Mouse (Mus musculus) limb, embryonic 10.5 days (tissue): ENCODE data around the gene Tor4a. TPM values are rescaled to one million over a fixed set of nuclear protein-coding genes. Genes with fewer than 3 reads are reported as not detected.

Experiments
- DNase-seq: peaks from one replicate; pipeline ENCODE4 v3.0.0-alpha.2; 2017; ENCODE audit warnings: low spot score
- H3K27ac ChIP-seq: fragments of 300-500 bp; sonication (generic); 2 replicates; pipeline ENCODE4 v1.5.1; 2016; ENCODE audit warnings: mild to moderate bottlenecking
- H3K27me3 ChIP-seq: fragments of 300-500 bp; sonication (generic); 2 replicates; pipeline ENCODE4 v1.6.1; 2016; ENCODE audit warnings: low read depth, mild to moderate bottlenecking; ENCODE audit not compliant: poor library complexity, severe bottlenecking
- H3K36me3 ChIP-seq: fragments of 300-500 bp; sonication (generic); 2 replicates; pipeline ENCODE4 v1.6.1; 2016; ENCODE audit warnings: mild to moderate bottlenecking, moderate library complexity
- H3K4me1 ChIP-seq: fragments of 300-500 bp; sonication (generic); 2 replicates; pipeline ENCODE4 v1.6.1; 2016
- H3K4me3 ChIP-seq: fragments of 300-500 bp; sonication (generic); 2 replicates; pipeline ENCODE4 v1.5.1; 2016; ENCODE audit warnings: mild to moderate bottlenecking, moderate library complexity
- H3K9me3 ChIP-seq: fragments of 300-500 bp; sonication (generic); replicated peaks from 2 replicates; pipeline ENCODE4 v1.6.1; 2016; ENCODE audit warnings: mild to moderate bottlenecking
- WGBS: fragments of 180-500 bp; shearing (Covaris S2); methylation state at CpG from one replicate; pipeline ENCODE4 v1.1.7; 2016; 5-methylcytosine and 5-hydroxymethylcytosine counted together
- polyA plus RNA-seq: library from polyadenylated mRNA; unstranded; fragments of >200 nt; fragmentation: Nextera tagmentation; extraction: Ambion mirVana; gene quantifications from 2 replicates; pipeline ENCODE4 v1.2.1, GENCODE M21; 2016

Tor4a gene
- polyA plus RNA-seq, 1 experiment from 2014 or later, result 3.2 TPM

GRCm38 (mm10) chr2:25171101-25171768 lies 25.5 kb downstream of the Tor4a start:
- peaks cover 50% of the 10 kb centered on the region for H3K4me1 ChIP-seq
- H3K9me3 ChIP-seq, result no peaks in the 10 kb centered on the region
- WGBS, result 79% methylated on average over 6 of the region's 6 CpGs
- H3K36me3 ChIP-seq, result no peaks in the 10 kb centered on the region
- peaks cover 12% of the 10 kb centered on the region for H3K27me3 ChIP-seq
- no peak overlapping the region for H3K4me3 ChIP-seq
- no peak for DNase-seq
- no peak overlapping the region for H3K27ac ChIP-seq

GRCm38 (mm10) chr2:25170326-25171100 lies 26.2 kb downstream of the Tor4a start:
- 56% methylated on average over 10 of the region's 10 CpGs for WGBS

GRCm38 (mm10) chr2:25169778-25170177 lies 26.9 kb downstream of the Tor4a start:
- Histone ChIP-seq H3K9me3 (no peaks in the 10 kb centered on the region), H3K4me1 (peaks cover 38% of the 10 kb centered on the region), H3K36me3 (no peaks in the 10 kb centered on the region), H3K27me3 (peaks cover 7% of the 10 kb centered on the region), H3K27ac (peak overlapping the region; percentile 10; the same call in 1 of the 2 replicates), H3K4me3 (no peak overlapping the region)
- no peak for DNase-seq
- 23% methylated on average over 5 of the region's 5 CpGs for WGBS

More at GRCm38 (mm10) chr2:25170326-25171100, 26.2 kb downstream of the Tor4a start:
- peak; percentile 28 for DNase-seq
- Histone ChIP-seq H3K9me3 (no peaks in the 10 kb centered on the region), H3K27ac (no peak overlapping the region), H3K36me3 (no peaks in the 10 kb centered on the region), H3K4me1 (peaks cover 45% of the 10 kb centered on the region), H3K4me3 (no peak overlapping the region), H3K27me3 (peaks cover 10% of the 10 kb centered on the region)

GRCm38 (mm10) chr2:25168665-25168978 lies 28.1 kb downstream of the Tor4a start:
- Histone ChIP-seq H3K9me3 (no peaks in the 10 kb centered on the region), H3K36me3 (no peaks in the 10 kb centered on the region), H3K27me3 (peaks cover 7% of the 10 kb centered on the region), H3K27ac (peak overlapping the region; percentile 91), H3K4me1 (peaks cover 46% of the 10 kb centered on the region), H3K4me3 (peak overlapping the region; percentile 65)
- DNase-seq, result no peak
- 18% methylated on average over 2 of the region's 2 CpGs for WGBS

- DNase-seq, result peak; percentile 82
- Histone ChIP-seq H3K36me3 (no peaks in the 10 kb centered on the region), H3K9me3 (no peaks in the 10 kb centered on the region), H3K4me3 (peak overlapping the region; percentile 65), H3K4me1 (peaks cover 51% of the 10 kb centered on the region), H3K27me3 (peaks cover 7% of the 10 kb centered on the region), H3K27ac (peak overlapping the region; percentile 91)
- WGBS, result under 1% methylated on average over 39 of the region's 41 CpGs
These were observed 28.6 kb downstream of the Tor4a start for GRCm38 (mm10) chr2:25167919-25168664.

GRCm38 (mm10) chr2:25167481-25167880 lies 29.2 kb downstream of the Tor4a start:
- no peaks in the 10 kb centered on the region for H3K9me3 ChIP-seq
- peaks cover 7% of the 10 kb centered on the region; the same call in 1 of the 2 replicates for H3K27me3 ChIP-seq
- H3K27ac ChIP-seq, result peak overlapping the region; percentile 91
- WGBS, result 20% methylated on average over 4 of the region's 4 CpGs
- H3K4me3 ChIP-seq, result peak overlapping the region; percentile 65
- no peak for DNase-seq
- H3K36me3 ChIP-seq, result no peaks in the 10 kb centered on the region
- peaks cover 55% of the 10 kb centered on the region for H3K4me1 ChIP-seq

- WGBS, result 47% methylated on average over 2 of the region's 2 CpGs
- peaks cover 2% of the 10 kb centered on the region; the same call in 1 of the 2 replicates for H3K4me1 ChIP-seq
- DNase-seq, result no peak
These were observed 39.0 kb downstream of the Tor4a start for GRCm38 (mm10) chr2:25157655-25158054.

GRCm38 (mm10) chr2:25156990-25157389 lies 39.7 kb downstream of the Tor4a start:
- no peaks in the 10 kb centered on the region for H3K27me3 ChIP-seq
- WGBS, result 41% methylated on average over 2 of the region's 2 CpGs
- no peak for DNase-seq
- H3K4me1 ChIP-seq, result no peaks in the 10 kb centered on the region
- H3K36me3 ChIP-seq, result no peaks in the 10 kb centered on the region
- H3K4me3 ChIP-seq, result no peak overlapping the region
- H3K27ac ChIP-seq, result no peak overlapping the region
- no peaks in the 10 kb centered on the region for H3K9me3 ChIP-seq

More at GRCm38 (mm10) chr2:25157655-25158054, 39.0 kb downstream of the Tor4a start:
- no peaks in the 10 kb centered on the region for H3K36me3 ChIP-seq
- no peaks in the 10 kb centered on the region for H3K27me3 ChIP-seq
- H3K9me3 ChIP-seq, result no peaks in the 10 kb centered on the region
- no peak overlapping the region for H3K4me3 ChIP-seq
- no peak overlapping the region for H3K27ac ChIP-seq

GRCm38 (mm10) chr2:25156177-25156576 lies 40.5 kb downstream of the Tor4a start:
- Histone ChIP-seq H3K27me3 (no peaks in the 10 kb centered on the region), H3K4me1 (no peaks in the 10 kb centered on the region), H3K4me3 (no peak overlapping the region), H3K27ac (no peak overlapping the region), H3K36me3 (no peaks in the 10 kb centered on the region), H3K9me3 (no peaks in the 10 kb centered on the region)
- WGBS, result 92% methylated on average over 3 of the region's 3 CpGs
- DNase-seq, result no peak

GRCm38 (mm10) chr2:25151280-25151956 lies 45.3 kb downstream of the Tor4a start:
- no peak overlapping the region for H3K4me3 ChIP-seq
- no peaks in the 10 kb centered on the region for H3K9me3 ChIP-seq
- no peaks in the 10 kb centered on the region for H3K36me3 ChIP-seq
- no peak for DNase-seq
- no peak overlapping the region for H3K27ac ChIP-seq
- no peaks in the 10 kb centered on the region for H3K4me1 ChIP-seq
- H3K27me3 ChIP-seq, result no peaks in the 10 kb centered on the region
- WGBS, result 81% methylated on average over 4 of the region's 4 CpGs

- WGBS, result 78% methylated on average over 2 of the region's 2 CpGs
- Histone ChIP-seq H3K4me1 (no peaks in the 10 kb centered on the region), H3K27ac (no peak overlapping the region), H3K27me3 (no peaks in the 10 kb centered on the region), H3K9me3 (no peaks in the 10 kb centered on the region), H3K36me3 (no peaks in the 10 kb centered on the region), H3K4me3 (no peak overlapping the region)
- no peak for DNase-seq
These were observed 47.0 kb downstream of the Tor4a start for GRCm38 (mm10) chr2:25149643-25150042.

GRCm38 (mm10) chr2:25147892-25148291 lies 48.8 kb downstream of the Tor4a start:
- Histone ChIP-seq H3K36me3 (no peaks in the 10 kb centered on the region), H3K27ac (no peak overlapping the region), H3K9me3 (no peaks in the 10 kb centered on the region), H3K4me1 (no peaks in the 10 kb centered on the region; the same call in 1 of the 2 replicates), H3K4me3 (no peak overlapping the region), H3K27me3 (no peaks in the 10 kb centered on the region)
- WGBS, result 51% methylated on average over 5 of the region's 5 CpGs
- DNase-seq, result no peak
